Mouse (Mus musculus) colon, adult 2 months (tissue): ENCODE measurements around the gene Fam71d. TPM values are rescaled to one million over a fixed set of nuclear protein-coding genes. Genes with fewer than 3 reads are reported as not detected.

Experiments
- polyA plus RNA-seq: library from polyadenylated mRNA; depleted of rRNA; stranded (reverse); fragments of >200 nt; gene quantifications from 2 replicates; pipeline ENCODE4 v1.2.3, GENCODE M21; 2012; rRNA removed

Gene Fam71d
- polyA plus RNA-seq, result not detected in 2 replicates

DNA sequence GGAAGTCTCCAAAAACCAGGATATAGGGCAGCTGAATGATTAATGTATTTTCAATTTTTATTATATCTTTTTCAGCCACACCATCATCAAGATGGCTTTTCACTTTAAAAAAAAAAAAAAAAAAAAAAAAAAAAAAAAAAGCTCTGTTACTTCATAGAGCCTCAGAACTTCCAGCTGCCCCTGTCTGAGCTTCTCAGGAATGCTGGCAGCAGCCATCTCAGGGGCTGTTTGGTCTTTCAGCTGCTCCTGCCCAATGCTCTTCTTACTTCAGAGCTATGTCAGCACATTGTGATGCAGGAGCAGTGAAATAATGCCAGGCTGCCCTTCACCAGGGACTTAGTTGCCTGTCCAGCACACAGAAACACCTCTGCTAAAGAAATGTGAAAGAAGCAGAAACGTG lies at the start of gene Fam71d:
TSS of gene Fam71d (plus strand) at position 211 of the 400 bp plus-strand sequence.

DNA sequence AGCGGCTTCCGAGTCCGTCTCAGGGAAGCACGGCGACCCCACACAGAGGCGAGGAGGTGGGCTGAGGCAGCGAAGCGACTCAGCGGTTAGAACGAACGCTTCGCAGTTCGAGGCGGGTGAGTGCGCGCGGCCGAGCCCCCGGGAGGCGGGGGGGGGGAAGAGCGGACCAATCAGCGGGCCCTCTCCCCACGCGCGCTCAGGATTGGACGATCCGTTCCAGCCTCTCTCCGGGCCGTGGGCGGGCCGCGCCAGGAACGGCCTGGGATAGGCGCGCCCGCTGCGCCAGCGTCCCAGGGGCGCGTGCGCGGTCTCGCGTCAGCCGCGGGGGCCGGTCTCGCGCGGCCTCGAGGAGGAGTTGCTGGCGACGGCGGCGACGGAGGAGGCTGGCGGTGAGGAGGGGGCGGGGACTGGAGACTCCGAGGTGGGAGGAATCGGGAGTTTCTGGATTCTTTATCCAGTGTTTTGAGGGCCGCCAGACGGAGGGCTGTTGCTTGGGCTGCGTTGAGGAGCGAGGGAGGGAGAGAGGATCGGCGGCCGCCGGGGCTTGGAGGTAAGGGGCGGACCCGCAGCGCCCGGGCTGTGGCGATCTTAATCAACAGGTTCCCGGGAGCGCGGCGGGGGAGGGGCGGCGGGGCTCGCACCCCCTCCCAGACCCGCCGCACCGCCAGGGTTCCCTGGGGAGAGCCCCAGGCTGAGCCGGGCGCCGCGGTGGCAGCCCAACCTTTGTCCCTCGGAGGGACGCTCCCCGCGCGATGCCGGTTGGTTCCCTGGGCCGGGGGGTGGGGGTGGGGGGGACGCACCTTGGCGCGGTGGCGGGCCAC lies 57.4 kb downstream of the Fam71d start, which contains the start of gene Mpp5:
TSS of gene Mpp5 (plus strand) at position 351 of the 821 bp plus-strand sequence.

Other genes with a start within 250 kb of the Fam71d start
- 1.1 and 1.6 TPM in 2 replicates for gene Mpp5, start 57.4 kb downstream of the Fam71d start, polyA plus RNA-seq
- 3.5 and 4.7 TPM in 2 replicates for gene Atp6v1d, start 170.1 kb downstream of the Fam71d start, polyA plus RNA-seq
- 4.3 and 4.5 TPM in 2 replicates for gene Eif2s1, start 170.3 kb downstream of the Fam71d start, polyA plus RNA-seq
- gene Plek2, start 215.4 kb downstream of the Fam71d start, polyA plus RNA-seq, result 11.3 and 13.2 TPM in 2 replicates